Mouse (Mus musculus): ENCODE data around the gene Fbxl18. TPM values are rescaled to one million over a fixed set of nuclear protein-coding genes. Genes with fewer than 3 reads are reported as not detected.

Gene Fbxl18
- 1 to 10 TPM; 9.7 to 9.8 TPM for total RNA-seq (2021)
- long read RNA-seq, experiment 1, full-length matches to known transcripts, result 1 of 3 reads
- long read RNA-seq, experiment 1, partial matches to known transcripts, result 1 of 3 reads
- long read RNA-seq, experiment 1, other reads (novel, unspliced or antisense), result 1 of 3 reads
- long read RNA-seq, experiment 2, full-length matches to known transcripts, result 2 of 4 reads
- long read RNA-seq, experiment 2, partial matches to known transcripts, result 1 of 4 reads
- long read RNA-seq, experiment 2, other reads (novel, unspliced or antisense), result 1 of 4 reads

DNA sequence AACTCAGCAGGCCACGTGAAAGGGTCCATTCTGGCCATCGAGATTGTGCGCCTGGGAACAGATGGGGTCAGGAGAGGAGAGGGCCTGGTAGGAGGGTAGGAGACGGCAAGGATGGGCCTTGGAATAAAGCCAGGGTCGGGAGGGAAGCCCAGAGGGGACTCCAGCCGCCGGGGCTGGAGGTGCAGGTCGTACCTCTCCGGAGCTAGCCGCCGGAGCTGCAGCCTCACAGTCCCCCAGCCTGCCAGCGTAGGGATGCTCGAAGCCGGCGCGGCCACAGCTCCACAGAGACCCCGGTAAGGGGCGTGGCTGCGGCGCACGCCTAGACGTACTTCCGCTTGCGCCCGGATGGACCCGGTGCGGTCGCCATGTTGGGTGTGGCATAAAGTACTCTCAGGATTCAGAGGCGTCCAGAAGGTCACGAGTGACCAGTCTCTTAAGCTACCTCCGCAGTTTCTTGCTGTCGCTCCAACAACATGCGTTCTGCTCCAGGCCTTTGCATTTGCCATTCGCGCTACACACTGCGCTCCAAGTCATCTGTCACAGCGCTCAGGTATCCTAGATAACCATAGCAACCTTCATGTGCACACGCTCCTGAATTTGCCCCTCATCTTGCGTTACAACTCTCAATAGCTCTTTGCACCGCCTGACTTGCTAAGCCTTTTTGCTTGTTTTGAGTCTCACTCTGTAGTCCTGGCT is at the start of gene Fbxl18:
Fbxl18 (minus strand) TSS at position 504 of the 696 bp plus-strand sequence.
- DNase-seq (ENCODE audit: low spot score in 2 of 2), result peak; percentile 81 to 93

DNA sequence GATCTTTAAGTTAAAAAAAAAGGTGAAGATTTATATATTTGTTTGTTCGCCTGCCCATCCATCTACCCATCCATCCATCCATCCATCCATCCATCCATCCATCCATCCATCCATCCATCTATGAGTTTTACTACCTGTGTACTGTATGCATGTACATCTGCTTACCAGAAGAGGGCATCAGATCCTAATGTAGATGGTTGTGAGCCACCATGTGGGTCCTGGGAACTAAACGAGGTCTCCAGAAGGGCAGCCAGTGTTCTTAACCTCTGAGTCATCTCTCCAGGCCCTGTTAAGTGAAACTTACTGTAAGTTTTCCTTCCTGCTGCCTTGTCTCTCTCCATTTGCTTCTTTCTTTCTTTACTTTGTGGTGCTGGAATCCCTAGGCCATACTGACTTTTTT is 45.2 kb upstream of the Fbxl18 start:
- DNase-seq (ENCODE audit: low spot score in 2 of 2), result no peak

DNA sequence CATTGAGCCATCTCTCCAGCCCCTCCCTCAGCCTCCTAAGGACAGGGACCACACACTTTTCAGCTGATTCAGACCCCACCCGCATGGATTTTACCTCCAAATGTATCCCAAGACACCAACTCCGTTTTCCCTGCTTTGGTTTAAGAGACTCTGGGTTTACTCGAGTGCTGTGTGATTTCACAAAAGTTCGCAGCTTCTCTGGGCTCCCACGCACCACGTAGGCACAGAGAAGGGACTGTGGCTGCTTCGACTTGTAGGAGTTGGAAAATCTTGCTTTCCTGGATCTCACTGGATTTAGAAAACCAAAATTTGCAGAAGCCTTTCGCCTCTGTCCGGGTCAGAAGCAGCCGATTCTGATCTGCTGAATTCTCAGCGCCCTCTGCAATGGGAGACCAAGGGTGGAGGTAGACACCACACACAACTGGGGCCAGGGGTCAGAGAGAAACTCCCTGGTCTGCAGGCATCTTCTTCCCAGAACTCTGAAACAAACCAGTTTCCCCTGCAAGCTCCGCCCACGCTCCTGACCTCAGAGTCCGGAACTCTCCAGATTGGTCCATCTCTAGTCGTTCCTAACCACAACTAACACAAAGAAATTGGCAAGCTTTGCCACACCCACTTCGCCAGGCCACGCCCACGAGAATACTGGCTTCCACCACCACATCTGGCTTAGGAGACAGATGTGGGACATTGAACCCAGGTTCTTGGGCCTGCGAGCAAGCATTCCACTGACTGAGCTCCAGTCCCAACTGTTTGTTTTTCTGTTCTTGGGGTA is 42.9 kb upstream of the Fbxl18 start:
- DNase-seq (ENCODE audit: low spot score in 2 of 2), result peak in 1 of 2 experiments; percentile 41

DNA sequence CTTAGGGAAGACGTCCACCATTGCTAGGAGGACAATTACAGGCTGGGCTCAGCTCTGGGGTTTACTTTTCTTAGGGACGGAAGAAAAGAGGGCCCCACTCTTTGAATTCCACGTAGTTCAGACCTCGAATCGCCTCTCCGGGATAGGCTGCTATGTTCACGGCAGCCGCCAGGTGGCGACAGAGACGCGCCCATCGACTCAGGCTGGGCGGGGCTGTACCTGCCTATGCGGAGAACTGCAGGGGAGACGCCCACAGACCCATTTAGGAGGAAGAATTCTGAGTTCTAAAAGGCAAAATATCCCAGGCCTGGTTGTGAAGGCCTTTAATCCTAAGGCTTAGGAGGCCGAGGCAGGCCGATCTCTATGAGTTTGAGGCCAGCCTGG is 41.1 kb upstream of the Fbxl18 start:
- DNase-seq (ENCODE audit: low spot score in 2 of 2), result peak; percentile 76

DNA sequence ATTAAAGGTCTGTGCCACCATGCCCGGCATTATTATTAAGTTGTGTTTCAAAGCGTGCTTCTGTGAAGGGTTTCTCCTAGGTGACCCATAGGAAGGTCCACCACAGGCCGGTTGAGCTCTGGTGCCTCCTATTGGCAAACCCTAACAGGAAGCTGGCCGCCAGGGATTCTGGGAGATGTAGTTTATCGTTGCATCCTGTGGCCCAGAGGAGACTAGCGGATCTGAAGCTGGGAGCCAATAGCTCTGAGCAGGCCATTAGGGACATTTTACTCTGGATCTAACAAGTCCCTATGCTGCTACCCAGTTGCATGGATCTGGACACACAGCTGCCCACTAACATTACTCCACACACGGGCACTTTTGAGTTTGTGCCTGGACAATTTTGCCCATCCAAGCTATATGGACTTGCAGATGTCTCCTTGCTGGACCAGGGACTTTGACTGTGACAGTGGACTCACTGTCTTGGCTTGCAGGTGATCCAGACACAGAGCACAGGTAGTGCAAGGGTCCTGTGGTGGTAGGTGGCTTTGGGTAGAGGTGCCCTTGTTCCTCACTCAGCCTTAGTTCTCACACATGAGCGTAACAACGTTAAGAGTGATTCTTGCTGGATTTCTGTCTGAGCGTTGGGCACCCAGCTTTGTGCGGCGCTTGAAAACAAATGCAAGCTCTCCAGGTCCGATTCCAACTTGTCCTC is 40.6 kb upstream of the Fbxl18 start:
- peak in 1 of 2 experiments; percentile 74 for DNase-seq (ENCODE audit: low spot score in 2 of 2)

DNA sequence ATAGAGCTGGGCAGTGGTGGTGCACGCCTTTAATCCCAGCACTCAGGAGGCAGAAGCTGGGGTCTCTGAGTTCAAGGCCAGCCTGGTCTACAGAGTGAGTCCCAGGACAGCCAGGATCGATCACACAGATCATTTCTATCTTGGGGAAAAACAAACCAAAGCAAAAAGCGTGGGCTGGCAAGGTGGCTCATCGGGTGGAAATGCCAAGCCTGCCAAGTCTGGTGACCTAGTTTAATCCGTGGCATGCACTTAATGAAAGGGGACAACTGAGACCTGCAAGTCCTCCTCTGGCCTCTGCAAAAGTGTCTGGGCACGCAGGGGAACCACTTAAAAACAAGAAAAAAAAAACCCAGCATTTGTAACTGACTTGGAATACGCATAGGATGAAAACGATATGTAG is 37.5 kb upstream of the Fbxl18 start:
- no peak for DNase-seq (ENCODE audit: low spot score in 2 of 2)

DNA sequence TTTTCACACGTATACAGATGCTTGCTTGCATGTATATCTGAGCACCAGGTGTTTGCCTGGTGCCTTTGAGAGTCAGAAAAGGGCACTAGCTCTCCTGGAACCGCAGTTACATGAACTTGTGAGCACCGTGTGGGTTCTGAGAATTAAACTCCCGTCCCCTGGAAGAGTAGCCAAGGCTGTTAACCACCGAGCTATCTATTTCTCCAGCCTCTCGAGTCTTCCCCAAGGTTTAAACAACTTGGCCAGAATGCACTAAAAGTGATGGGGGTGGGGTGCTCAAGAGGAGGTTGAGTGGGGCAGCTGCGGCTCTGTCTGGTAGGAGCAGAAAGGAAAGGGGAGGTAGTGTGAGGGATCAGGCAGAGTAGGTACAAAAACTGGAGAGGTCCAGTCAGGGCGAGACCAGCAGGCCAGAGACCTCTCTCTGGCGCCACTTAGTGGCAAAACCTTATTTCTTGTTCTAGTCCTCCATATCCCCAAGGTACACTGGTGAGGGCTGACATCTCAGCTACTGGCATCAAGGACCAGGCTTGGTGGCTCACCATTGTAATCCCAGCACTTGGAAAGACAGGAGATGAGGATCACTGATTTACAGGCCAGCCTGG is 37.0 kb upstream of the Fbxl18 start:
- DNase-seq (ENCODE audit: low spot score in 2 of 2), result peak; percentile 58 to 81

DNA sequence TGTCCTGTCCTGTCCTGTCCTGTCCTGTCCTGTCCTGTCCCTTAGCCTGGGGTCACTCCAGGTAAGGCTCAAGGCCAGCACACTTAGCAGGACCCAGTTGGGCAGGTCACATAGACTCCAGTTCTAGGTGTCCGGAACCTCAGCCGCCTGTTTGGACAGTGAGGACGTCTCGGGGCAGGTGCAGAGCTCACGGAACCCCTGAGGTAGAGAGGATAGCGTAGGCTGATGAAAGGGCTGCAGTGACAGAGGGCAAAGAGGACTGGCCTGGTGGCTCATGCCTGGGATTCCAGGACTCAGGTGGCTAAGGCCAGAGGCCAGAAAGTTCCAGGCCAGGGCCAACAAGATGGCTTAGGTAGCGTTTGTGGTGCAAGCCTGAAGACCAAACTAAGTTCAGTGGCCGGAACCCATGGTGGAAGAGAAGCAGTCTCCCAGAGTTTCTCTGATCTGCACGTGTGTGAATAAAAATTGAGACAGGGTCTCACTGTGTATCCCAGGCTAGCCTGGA is 36.1 kb upstream of the Fbxl18 start:
- no peak for DNase-seq (ENCODE audit: low spot score in 2 of 2)

DNA sequence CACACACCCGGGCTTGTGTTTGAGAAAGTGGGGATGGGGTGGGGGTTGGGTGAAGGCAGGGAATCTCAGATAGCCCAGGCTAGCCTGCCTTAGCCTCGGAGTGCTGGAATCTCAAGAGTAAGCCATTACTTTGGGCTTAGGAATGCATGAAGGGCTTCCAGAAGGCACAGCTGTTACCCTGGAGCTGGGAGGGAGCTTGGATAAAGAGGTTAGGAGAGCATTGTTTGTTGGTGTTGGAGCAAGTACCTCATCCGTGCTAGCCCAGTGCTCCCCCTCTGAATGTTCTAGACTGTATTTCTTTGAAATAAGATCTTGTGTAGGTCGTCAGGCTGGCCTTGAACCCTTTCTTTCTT is 34.2 kb upstream of the Fbxl18 start:
- DNase-seq (ENCODE audit: low spot score in 2 of 2), result no peak

DNA sequence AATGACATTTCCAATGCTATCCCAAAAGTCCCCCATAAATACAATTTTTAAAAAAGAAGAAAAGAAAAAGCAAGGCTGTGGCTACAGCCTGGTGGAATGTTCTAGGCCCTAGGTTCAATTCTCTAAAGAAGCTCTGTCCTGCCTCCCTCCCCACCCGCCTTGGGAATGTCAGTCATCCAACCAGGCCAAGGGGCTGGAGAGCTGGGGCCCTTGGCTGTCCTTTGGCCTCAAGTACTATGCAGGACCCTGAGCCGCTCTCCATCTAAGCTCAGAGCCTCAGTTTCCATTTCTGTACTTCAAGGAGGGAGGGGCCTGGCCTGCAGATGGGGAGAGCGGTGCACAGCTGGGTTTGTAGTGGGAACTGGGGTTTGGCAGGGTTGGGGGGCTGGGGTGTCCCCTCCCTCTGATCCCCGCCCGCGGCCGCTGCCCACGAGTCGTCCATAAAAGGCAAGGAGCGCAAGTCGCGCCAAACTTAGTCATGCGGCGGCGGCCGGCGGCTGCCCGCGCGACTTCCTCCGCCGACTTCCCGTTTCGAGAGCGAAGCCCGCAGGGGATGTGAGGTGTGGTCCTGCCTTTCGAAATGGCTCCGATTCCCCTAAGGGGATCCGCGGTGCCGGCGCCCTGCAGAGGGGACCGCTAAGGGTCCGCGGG is 33.7 kb upstream of the Fbxl18 start:
- peak; percentile 59 to 81 for DNase-seq (ENCODE audit: low spot score in 2 of 2)

DNA sequence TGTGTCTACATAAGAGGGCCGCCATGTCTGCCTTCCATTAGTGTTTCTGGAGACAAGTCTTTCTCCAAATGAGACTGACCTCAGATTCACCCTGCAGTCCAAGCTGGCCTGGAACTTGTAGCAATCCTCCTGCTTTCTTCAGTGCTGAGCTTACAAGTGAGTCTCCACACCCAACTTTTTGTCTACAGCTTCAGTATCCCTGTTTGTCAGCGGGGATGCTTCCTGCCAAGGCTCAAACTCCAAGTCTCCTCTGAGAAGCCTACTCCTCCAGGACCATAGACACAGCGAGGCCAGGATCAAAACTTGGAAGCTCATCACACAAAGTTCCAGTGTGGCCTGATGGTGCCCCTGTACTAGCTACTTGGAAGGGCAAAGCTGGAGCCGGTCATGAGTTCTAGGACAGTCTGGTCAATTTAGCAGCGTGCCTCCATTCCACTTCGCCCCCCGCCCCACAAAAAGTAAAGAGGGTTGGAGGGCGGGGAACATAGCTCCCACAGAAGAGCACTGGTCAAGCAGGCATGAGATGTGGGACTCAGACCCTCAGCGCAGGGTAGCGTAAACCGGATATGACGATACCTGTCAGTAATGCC is 32.2 kb upstream of the Fbxl18 start:
- no peak for DNase-seq (ENCODE audit: low spot score in 2 of 2)

DNA sequence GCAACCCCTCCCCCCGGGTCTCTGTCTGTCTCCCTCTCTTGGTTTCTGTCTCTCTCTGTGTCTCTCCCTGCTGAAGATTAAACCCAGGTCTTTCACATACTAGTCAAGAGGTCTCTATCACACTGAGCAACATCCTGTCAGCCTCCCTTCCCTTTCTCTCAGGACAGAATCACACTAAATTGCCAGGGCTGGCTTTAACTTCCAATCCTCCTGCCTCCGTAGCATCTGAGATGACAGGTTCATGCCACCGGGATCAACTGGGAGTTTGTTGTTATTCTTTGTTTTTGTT is 31.7 kb upstream of the Fbxl18 start:
- no peak for DNase-seq (ENCODE audit: low spot score in 2 of 2)

DNA sequence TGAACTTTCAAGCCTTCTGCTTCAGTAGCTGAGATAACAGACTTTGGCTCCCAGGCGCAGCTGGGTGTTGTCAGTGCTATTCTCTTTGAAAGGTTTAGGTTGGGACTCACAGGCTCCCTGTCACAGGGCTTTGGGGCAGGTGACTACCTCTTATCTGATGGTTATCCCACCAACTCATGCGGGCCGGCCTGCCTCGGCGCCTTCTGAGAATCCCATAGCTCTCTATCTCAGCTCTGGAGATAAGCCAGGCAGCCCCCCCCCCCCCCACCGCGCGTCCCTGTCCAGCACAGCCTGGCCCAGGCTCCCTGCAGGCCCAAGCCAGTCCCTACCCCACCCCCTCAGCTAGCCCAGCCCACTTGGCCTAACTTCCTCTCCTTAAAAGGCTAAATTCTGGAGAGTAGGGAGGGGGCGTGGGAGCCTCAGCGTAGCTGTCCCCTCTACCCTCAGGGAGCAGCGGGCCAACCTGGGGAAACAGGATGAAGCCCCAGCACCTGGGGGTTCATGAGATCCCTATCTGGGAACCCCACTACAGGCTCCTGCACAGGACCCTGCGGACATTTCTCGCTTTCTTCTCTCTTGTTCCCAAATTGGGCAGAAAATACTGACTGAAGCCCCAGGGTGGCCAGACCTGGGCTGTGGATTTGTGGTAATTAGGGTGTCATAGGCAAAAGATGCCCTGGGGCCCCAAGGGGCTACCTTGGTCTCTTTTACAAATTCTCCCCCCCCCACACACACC is 31.2 kb upstream of the Fbxl18 start:
- DNase-seq (ENCODE audit: low spot score in 2 of 2), result peak; percentile 46 to 57

DNA sequence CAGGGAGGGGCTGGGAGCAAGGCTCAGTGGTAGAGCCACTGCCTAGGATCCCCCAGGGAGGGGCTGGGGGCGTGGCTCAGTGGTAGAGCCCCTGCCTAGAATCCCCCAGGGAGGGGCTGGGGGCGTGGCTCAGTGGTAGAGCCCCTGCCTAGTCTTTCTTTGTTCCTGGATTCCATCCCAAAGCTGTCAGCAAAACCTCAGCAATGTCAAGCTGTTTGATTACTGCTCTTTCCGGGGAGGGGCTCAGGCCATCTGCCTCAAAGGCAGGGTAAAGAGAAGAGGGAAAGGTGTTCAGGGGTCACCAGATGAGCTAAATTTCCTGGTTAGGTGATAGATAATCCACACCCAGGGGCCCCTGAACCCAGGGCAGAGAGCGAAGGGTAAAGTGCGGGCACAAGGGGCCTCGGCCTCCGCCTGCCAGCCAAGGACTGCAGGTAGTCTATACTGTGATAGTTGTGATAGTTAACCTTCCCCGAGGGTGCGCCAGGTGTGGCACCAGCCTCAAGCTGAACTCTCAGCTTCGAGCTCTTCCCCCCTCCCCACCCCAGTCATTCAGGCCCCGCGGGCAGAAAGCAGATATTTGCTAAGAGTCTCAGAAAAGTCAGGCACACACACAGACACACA is 29.2 kb upstream of the Fbxl18 start:
- no peak for DNase-seq (ENCODE audit: low spot score in 2 of 2)

DNA sequence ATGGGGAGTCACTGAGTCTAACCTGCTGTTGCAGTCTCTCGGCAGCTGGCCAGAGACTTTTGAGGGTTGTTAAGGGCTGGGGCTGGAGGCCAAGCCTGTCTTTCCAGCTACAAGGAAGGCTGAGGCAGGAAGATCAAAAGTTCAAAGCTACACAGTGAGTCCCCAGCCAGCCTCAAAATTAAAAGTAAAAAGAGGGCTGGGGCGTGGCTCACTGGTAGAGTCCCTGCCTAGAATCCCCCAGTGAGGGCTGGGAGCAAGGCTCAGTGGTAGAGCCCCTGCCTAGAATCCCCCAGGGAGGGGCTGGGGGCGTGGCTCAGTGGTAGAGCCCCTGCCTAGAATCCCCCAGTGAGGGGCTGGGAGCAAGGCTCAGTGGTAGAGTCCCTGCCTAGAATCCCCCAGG is 28.6 kb upstream of the Fbxl18 start:
- DNase-seq (ENCODE audit: low spot score in 2 of 2), result no peak

DNA sequence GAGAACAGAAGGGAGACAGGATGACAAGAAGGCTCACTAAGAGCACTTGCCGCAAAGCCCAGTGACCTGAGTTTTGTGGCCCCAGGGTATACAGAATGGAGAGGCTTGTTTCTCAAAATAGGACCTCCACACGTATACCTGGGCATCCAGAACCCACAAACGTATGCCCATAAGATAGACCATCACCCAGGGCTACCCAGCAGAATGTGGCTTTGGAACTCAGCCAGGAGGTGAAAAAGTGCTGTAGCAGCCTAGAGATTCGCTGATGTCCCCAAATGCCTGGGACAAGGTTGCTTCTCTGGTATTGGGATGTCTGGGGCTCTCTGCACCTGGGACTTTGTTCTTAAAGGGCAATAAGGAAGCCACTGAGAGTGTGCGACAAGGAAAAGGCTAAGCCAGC is 27.0 kb upstream of the Fbxl18 start:
- no peak for DNase-seq (ENCODE audit: low spot score in 2 of 2)

DNA sequence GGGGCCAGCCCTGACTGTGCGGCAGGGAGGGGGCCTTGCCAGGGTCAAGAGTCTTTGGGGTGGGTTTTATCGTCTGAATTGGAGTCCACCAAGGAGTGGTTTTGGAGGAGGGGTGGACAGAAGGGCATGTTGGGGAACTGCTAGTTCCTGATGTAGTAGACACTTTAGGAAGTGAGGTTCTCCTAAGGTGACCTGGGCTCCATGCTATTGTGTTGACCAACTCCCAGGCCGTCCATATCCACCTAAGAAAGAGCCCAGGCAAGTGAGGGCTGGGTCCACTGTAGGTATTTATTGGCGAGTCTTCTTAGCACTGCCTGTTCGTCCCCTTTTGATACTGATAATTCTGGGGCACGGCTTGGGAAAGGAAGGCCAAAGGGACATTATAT is 25.8 kb upstream of the Fbxl18 start:
- DNase-seq (ENCODE audit: low spot score in 2 of 2), result no peak

DNA sequence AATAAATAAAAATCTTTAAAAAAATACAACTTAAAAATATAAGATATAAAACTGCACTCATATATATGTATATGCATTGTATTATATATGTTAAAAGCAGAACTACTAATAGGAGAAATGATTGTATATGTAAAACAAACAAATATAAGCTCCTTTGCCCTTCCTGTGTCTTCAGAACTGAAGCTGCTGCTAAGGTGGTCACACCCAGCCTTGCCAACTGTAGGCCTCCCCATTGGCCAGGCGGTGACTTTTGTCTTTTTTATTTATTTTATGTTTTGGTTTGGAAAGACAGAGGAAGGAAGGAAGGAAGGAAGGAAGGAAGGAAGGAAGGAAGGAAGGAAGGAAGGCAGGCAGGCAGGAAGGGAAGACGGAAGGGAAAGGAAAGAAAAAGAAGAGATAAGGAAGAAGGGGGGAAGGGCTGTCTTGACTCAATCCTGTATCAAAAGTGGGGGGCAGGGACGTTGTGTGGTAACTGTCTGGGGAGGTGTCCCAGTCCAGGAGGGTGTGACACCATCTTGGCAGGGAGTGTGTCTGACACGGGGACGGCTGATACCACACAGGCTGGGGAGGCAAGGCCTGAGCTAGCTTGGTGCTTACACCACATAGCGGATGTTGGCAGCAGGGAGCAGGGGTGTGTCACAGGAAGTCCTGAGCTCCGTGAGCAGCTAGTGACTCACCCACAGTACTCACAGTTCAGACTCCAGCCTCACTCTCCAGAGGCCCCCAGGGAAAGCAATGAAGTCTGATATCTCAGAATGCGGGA is 25.3 kb upstream of the Fbxl18 start:
- peak in 1 of 2 experiments; percentile 61 for DNase-seq (ENCODE audit: low spot score in 2 of 2)

All from gastrocnemius, postnatal 4 days (tissue).